Comparison of ENCODE assay signal across 19 mouse cellular contexts in genomic region chr10:71146681-71147615, GRCm38 (mm10). TPM values are rescaled to one million over a fixed set of nuclear protein-coding genes. Genes with fewer than 3 reads are reported as not detected.
DNase-seq lines count a peak whose midpoint lies in the region; TF ChIP-seq lines count a peak whose summit lies in the region.
"Had no signal": no experiment of that assay in that cellular context is flagged by ENCODE, and none has a peak within 500 bp of the region (broad histone marks: within the 10 kb centered on the region; RNA-seq: fewer than 3 reads in every experiment).

No protein-coding gene starts in this region.

- intact Hi-C loops in heart, postnatal 10 days (cut with DNase I), result no loop called here

- no peak overlapping the region for H3K4me3 ChIP-seq in heart, embryonic 10.5 days
- peak overlapping the region; percentile 1 for H3K4me3 ChIP-seq in myocyte
- H3K4me3 ChIP-seq: heart, embryonic 12.5 days; neural tube, embryonic 13.5 days had no signal

- no peaks in the 10 kb centered on the region for H3K36me3 ChIP-seq in heart, embryonic 10.5 days
- no peaks in the 10 kb centered on the region for H3K36me3 ChIP-seq in myocyte (ENCODE audit: control insufficient read depth, insufficient read depth)
- H3K36me3 ChIP-seq: neural tube, embryonic 13.5 days had no signal

- H3ac ChIP-seq in myocyte (ENCODE audit: control insufficient read depth, insufficient read length), result no peak overlapping the region

- DNase-seq in heart, embryonic 10.5 days (ENCODE audit: low spot score), result peak; percentile 43
- DNase-seq in heart, postnatal 10 days, result no peak
- peak; percentile 23 for DNase-seq in right cerebral cortex, adult 18-20 months
- no peak for DNase-seq in right cerebral cortex, adult 2 months (ENCODE audit: low spot score in 2 of 2)
- DNase-seq in adipocyte (ENCODE audit: low spot score), result peak; percentile 17
- no peak for DNase-seq in T-cell, adult 2 months (ENCODE audit: low spot score)
- DNase-seq: adrenal gland, adult 8-10 months; cerebellum, adult 9-11 months; embryo, embryonic 11 days; kidney, postnatal 25 days; layer of hippocampus, postnatal 36 days; liver; retina, postnatal 1 day; thymus, adult 2 months had no signal

- no peak overlapping the region for H3K27ac ChIP-seq in heart, embryonic 10.5 days
- H3K27ac ChIP-seq: hindbrain, embryonic 14.5 days; neural tube, embryonic 13.5 days had no signal

- H3K27me3 ChIP-seq in heart, embryonic 10.5 days (ENCODE audit: insufficient read depth, poor library complexity, severe bottlenecking), result no peaks in the 10 kb centered on the region
- no peaks in the 10 kb centered on the region for H3K27me3 ChIP-seq in myocyte (ENCODE audit: control insufficient read depth, insufficient read depth, insufficient read length)
- H3K27me3 ChIP-seq: CH12.LX; heart, embryonic 12.5 days; neural tube, embryonic 13.5 days had no signal

- H3K9me3 ChIP-seq in heart, embryonic 10.5 days, result no peaks in the 10 kb centered on the region

- H3K4me1 ChIP-seq in heart, embryonic 10.5 days, result peaks cover 8% of the 10 kb centered on the region

- no peak for TF ChIP-seq POLR2A in myocyte (IDR thresholded peaks at IDR 0.05; ENCODE audit: insufficient read length, low read depth)

- 85% methylated on average over 15 of the region's 15 CpGs for WGBS in heart, embryonic 10.5 days

- H3K4me2 ChIP-seq in myocyte (ENCODE audit: low read depth), result peak overlapping the region; percentile 90
- H3K4me2 ChIP-seq: hindbrain, embryonic 14.5 days; neural tube, embryonic 13.5 days had no signal

- no peaks in the 10 kb centered on the region for H3K79me2 ChIP-seq in myocyte (ENCODE audit: control insufficient read depth, insufficient read depth)

TF ChIP-seq in myocyte, 11 proteins besides CTCF, POLR2A, EP300 and RAD21:
- TF ChIP-seq MYOG (IDR thresholded peaks at IDR 0.05; ENCODE audit: control insufficient read depth in 1 of 3, insufficient read depth in 1 of 3, insufficient read length in 2 of 3, low read depth in 2 of 3), result no peak
- no peak for TF ChIP-seq POLR2AphosphoS2 (IDR thresholded peaks at IDR 0.05; ENCODE audit: insufficient read length, low read depth)
- peak; percentile 91 for TF ChIP-seq CEBPB (IDR thresholded peaks at IDR 0.05; ENCODE audit: insufficient read depth, poor library complexity, severe bottlenecking)
- no peak for TF ChIP-seq TCF3 (IDR thresholded peaks at IDR 0.05; ENCODE audit: insufficient read length, low read depth)
- TF ChIP-seq REST (IDR thresholded peaks at IDR 0.05; ENCODE audit: insufficient read depth, insufficient read length), result no peak
- TF ChIP-seq USF1 (IDR thresholded peaks at IDR 0.05; ENCODE audit: low read depth), result peak; percentile 6

RNA-seq across cellular contexts. Expression of gene Bicc1, which starts 12.6 kb away (rescaled TPM):
- polyA plus RNA-seq in heart, embryonic 10.5 days (2016; fragmentation: Nextera tagmentation; extraction: Ambion mirVana), result 7.8 and 10.4 TPM in 2 replicates
- total RNA-seq in heart, postnatal 10 days (2021), result 10 to 100 TPM; 33.6 to 36.8 TPM
- 4.6 TPM for polyA plus RNA-seq in myocyte (2012; fragmentation: generic; extraction: Trizol)
- total RNA-seq: CH12.LX had no signal

Comparison
In these comparisons a context has a peak if more than half of its experiments do, and no peak if none do; other contexts are left out.
1. DNase-seq: peak in heart, embryonic 10.5 days (single experiment), right cerebral cortex, adult 18-20 months (single experiment) and adipocyte (single experiment); none in heart, postnatal 10 days (0 of 2), right cerebral cortex, adult 2 months (0 of 2) and T-cell, adult 2 months (single experiment).